Mouse (Mus musculus) heart, postnatal 4 days (tissue): ENCODE data around the gene Il6ra. TPM values are rescaled to one million over a fixed set of nuclear protein-coding genes. Genes with fewer than 3 reads are reported as not detected.

Source experiments
- DNase-seq: peaks from one replicate; pipeline ENCODE4 v3.0.0; 2021
- total RNA-seq, 2 experiments: library from RNA; stranded (reverse); gene quantifications; 2 replicates each; pipeline ENCODE4 v1.2.3; 2021

Gene Il6ra
- 1 to 10 TPM; 1.5 to 2.0 TPM for total RNA-seq

DNA sequence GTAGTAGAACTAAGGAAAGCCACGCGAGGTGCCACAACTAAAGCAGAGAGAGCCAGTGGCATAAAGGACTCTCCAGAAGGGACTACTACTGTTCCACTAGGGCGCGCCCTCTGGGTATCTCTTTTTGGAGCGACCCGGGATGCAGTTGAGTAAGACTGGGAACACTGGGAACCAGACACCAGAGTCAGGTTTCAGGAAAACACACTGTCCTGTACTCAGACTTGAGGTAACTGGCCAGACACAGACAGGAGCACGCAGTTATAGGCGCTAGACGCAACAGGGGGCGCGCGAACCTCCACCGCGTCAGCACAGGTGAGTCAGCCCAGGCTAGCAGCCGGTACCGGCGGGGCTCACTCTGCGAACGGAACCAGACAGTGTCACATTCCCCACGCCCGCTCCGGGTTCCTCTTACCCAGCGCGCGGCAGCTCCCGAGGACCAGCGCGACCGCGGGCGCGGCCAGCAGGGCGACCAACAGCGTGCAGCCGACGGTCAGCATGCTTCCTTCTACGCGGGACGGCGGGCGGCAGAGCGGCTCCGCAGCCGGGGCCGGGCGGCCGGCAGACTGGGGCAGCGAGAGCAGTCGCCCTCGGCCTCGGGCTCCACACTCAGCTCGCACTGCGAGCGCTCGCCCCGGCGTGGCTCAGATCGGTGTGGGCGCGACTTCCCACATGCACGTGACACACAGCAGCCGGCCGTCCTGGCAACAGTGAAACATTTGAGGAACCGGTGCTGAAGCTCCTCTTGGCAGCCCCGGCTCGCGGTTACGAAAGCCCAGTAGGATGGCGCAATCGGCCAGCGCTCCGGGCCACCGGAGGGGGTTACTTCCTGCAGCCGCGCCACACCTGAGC is at the start of gene Il6ra:
Gene Il6ra (minus strand): TSS at position 654 of the 849 bp plus-strand sequence.
- DNase-seq = peak; percentile 85

DNA sequence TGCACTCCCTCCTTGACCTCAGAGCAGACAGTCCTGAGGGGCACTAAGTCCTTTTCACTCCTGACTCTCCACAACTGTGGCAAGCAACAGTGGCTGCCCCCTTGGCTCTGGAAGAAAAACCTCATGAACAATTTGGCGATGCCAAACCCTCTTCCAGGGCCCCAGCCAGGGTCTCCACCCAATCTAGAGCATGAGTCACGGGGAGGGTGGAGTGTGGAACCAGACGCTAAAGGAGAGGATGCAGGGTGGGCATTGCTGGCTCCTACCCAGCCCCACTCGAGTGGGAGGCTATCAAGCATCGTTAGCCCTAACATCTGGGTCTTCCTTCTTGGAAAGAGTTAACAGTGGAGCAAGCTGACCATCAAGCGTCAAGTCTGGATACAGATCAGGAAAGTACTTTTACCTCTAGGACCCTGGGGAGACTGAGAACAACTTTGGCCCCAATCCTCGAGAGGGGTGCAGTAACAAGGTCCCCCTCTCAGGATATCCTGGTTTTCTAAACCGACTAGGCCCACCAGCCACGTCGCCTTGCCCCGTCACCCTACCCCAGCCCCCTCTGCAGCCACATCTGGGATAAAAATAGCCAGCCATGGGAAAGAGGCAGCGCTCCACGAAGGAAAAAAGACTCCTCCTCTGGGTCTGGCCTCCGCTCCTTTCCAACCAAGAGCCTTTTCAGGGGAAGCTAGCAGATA is 49.2 kb upstream of the Il6ra start:
- DNase-seq = peak; percentile 68

DNA sequence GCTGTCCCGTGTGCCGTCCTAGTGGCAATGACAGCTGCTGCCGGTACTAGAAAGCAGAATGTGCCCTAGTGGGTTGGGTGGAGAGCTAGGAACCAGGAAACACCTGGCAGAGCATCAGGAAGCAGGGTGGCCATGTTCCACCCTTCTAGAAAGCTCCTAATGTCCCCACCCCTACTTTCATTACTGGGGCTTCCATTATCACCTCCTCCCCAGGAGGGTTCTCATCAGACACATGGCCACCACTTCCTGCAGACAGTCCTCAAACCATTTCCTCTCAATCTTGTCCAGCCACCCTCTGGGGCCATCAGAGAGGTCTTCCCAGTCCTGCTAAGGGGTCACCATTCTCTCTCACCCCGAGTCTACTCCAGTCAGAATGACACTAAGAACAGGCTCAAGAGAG is 48.4 kb upstream of the Il6ra start:
- no peak for DNase-seq

- DNase-seq = peak; percentile 94
These were observed 47.5 kb upstream of the Il6ra start for GRCm38 (mm10) chr3:89960469-89960868.

- no peak for DNase-seq
These were observed 46.4 kb upstream of the Il6ra start for GRCm38 (mm10) chr3:89959435-89959834.

DNA sequence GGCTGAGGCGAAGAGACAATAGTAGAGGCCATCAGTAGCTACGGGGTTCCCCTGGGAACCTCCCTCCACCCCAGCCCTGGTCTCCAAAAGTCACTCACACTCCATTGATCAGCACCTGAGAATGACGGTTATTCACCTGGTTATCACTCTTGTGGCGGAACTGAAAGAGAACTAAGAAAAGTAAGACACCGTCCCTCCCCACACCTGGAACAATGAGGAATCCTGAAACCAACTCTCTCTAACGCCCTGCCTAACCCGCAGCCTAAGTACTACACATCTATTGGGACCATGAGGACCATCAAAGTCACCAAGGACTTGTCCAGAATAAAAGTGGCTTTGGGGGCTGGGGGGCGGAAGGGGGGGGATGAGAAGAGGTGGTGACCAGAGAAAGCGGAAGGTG is 44.9 kb upstream of the Il6ra start:
- DNase-seq = no peak

GRCm38 (mm10) chr3:89956177-89956971 is 43.4 kb upstream of the Il6ra start:
- DNase-seq = no peak

GRCm38 (mm10) chr3:89953420-89953819 is 40.4 kb upstream of the Il6ra start:
- peak; percentile 83 for DNase-seq

GRCm38 (mm10) chr3:89948655-89949054 is 35.7 kb upstream of the Il6ra start:
- peak; percentile 32 for DNase-seq

DNA sequence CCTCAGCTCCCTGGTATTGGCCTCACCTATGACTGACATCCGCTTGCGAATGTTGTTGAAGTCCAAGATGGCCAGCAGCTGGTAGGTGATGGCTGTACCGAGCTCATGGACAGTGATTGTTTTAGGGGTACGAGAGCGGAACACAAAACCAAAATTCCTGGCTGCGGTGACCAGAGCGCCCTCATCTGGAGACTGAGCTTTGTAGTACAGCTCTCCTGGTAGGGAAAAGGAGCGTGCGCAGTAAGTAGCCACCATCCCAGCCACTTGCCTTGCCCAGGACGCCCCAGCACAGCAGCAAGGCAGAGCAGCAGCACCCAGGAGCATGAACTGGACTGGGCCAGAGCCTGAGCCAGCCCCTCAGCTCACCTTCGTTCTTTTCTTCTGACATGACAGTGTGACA is 35.0 kb upstream of the Il6ra start:
- DNase-seq = no peak

- no peak for DNase-seq
These were observed 32.0 kb upstream of the Il6ra start for GRCm38 (mm10) chr3:89945026-89945425.

DNA sequence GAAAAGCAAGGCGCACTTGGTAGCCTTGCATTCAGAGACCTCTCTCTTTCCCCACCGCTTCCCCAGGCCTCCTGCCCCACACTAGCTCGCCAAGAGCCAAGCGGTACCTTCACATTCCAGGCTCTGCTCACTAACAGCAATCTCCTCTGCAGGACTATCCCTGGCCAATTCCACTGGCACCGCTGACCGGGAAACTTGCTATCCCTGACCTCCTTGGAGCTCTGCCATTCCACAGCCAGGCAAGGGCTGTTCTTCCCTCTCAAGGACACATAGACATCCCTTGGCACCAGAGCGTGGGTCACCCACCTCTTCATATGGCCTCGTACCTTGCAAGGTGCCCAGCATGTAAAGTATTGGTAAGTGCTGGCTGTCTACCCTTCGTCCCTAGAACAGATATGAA is 29.9 kb upstream of the Il6ra start:
- peak; percentile 55 for DNase-seq

GRCm38 (mm10) chr3:89936495-89936894 is 23.5 kb upstream of the Il6ra start:
- no peak for DNase-seq

- DNase-seq = no peak
These were observed 19.9 kb upstream of the Il6ra start for GRCm38 (mm10) chr3:89932925-89933324.

- no peak for DNase-seq
These were observed 16.0 kb upstream of the Il6ra start for GRCm38 (mm10) chr3:89928956-89929355.

DNA sequence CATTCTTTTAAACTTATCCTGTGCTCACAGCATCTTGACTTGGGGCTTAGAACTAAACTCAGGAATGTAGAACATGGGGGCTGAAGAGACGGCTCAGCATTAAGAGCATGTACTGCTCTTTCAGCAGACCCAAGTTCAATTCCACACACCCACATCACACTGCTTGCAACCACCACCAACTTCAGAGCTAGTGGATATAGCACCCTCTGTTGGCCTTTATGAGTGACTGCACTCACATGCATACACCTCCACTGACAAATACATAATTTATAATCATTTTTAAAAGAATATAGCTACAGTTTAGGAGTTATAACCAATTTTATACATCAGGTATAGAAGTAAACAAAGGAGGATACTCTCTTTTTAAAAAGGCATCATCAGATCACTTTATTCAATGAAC is 13.4 kb upstream of the Il6ra start:
- no peak for DNase-seq

DNA sequence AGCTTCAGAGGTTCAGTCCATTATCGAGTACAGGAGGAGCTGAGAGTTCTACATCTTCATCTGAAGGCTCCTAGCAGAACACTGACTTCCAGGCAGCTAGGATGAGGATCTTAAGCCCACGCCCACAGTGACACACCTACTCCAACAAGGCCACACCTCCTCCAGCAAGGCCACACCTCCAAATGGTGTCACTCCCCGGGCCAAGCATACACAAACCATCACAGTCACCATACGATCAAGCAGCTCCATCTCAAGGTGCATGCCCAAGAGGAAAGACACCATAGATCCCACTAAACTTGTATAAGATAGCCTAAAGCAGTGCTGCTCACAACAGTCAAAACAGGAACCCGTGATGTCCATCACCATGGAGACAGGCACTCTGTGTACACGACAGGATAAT is 7.7 kb upstream of the Il6ra start:
- no peak for DNase-seq

- no peak for DNase-seq
These were observed 4.4 kb upstream of the Il6ra start for GRCm38 (mm10) chr3:89917408-89917807.

GRCm38 (mm10) chr3:89916622-89917021 is 3.6 kb upstream of the Il6ra start:
- DNase-seq = no peak

GRCm38 (mm10) chr3:89914700-89915099 is 1.7 kb upstream of the Il6ra start:
- DNase-seq = no peak

DNA sequence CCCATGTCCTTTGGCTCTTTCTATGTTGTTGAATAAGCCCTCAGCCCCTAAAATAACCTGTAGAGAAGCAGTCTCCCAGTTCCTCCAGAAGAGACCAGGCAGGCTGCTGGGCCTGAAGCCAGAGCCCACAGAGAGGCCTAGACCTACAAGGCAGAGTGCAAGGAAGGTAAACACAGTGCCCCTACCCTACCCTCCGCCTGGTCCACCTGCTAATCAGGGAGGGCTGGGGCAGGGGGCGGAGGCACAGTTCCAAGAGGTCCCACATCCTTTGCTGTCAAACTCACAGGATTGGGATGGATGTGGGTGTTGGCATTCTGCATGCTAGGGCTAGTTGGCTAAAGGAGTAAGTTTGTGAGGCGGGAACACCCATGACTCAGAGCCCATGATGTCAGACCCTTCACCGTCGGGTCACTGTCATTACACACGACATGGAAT is 871 bp downstream of the Il6ra start:
- DNase-seq = no peak

DNA sequence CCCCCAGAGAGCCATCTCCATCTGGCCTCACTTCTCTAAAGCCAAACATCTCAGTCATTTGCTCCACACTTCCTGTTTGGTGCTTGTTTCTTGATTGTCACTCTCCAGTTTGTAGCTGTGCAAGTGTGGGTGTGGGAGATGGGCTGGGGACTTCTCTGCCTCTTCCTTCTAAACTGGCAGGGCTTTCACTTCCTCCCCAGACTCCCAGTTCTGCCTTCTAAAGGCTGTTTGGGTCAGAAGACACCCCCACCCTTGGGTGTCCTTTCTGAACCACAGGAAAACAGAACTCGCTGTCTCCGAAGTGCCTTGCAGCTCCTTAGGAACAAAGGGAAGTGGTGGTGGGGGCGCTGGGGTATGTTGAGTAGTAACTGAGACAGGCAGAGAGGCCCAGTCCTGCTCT is 1.8 kb downstream of the Il6ra start:
- peak; percentile 26 for DNase-seq
